In genomic region chr11:96966914-96967543, GRCm38 (mm10) we compare ENCODE assay signal across 9 mouse cellular contexts. TPM values are rescaled to one million over a fixed set of nuclear protein-coding genes. Genes with fewer than 3 reads are reported as not detected.
DNase-seq lines count a peak whose midpoint lies in the region; ATAC-seq and TF ChIP-seq lines count a peak whose summit lies in the region.
"Had no signal": no experiment of that assay in that cellular context is flagged by ENCODE, and none has a peak within 500 bp of the region (broad histone marks: within the 10 kb centered on the region; RNA-seq: fewer than 3 reads in every experiment).

No protein-coding gene starts in this region.

- no peaks in the 10 kb centered on the region for H3K9me3 ChIP-seq in erythroblast, embryonic 14.5 days (ENCODE audit: control insufficient read depth, low read length)
- no peaks in the 10 kb centered on the region for H3K9me3 ChIP-seq in heart, embryonic 10.5 days
- no peaks in the 10 kb centered on the region for H3K9me3 ChIP-seq in lung, postnatal 0 days (ENCODE audit: low read length)
- H3K9me3 ChIP-seq: G1E had no signal

- 81% methylated on average over 13 of the region's 13 CpGs for WGBS in heart, embryonic 10.5 days
- WGBS in lung, postnatal 0 days: 56% methylated on average over 13 of the region's 13 CpGs

- DNase-seq in 416B (ENCODE audit: low read depth): peak; percentile 91
- no peak for DNase-seq in heart, embryonic 10.5 days (ENCODE audit: low spot score)
- DNase-seq in lung, postnatal 0 days (ENCODE audit: low spot score): peak; percentile 85
- no peak for DNase-seq in cerebellum, adult 9-10 months
- DNase-seq in cerebellum, adult 11 months: no peak
- DNase-seq in embryo, embryonic 10.5 days (ENCODE audit: low spot score): no peak

- peaks cover 91% of the 10 kb centered on the region for H3K36me3 ChIP-seq in erythroblast, embryonic 14.5 days (ENCODE audit: control insufficient read depth)
- H3K36me3 ChIP-seq in heart, embryonic 10.5 days: peaks cover 14% of the 10 kb centered on the region
- H3K36me3 ChIP-seq in lung, postnatal 0 days (ENCODE audit: insufficient read depth, low read length): no peaks in the 10 kb centered on the region

- TF ChIP-seq CTCF in lung, postnatal 0 days (IDR thresholded peaks at IDR 0.05): no peak

- H3K27ac ChIP-seq in heart, embryonic 10.5 days: peak overlapping the region; percentile 59
- H3K27ac ChIP-seq in lung, postnatal 0 days (ENCODE audit: low read length): peak overlapping the region; percentile 82

- H3K9ac ChIP-seq in lung, postnatal 0 days (replicated peaks; ENCODE audit: low read depth): 0 out of 2 replicates have a peak overlapping the region, but pooled peaks have one; percentile 5

- H3K27me3 ChIP-seq in erythroblast, embryonic 14.5 days (ENCODE audit: control insufficient read depth): no peaks in the 10 kb centered on the region
- no peaks in the 10 kb centered on the region for H3K27me3 ChIP-seq in heart, embryonic 10.5 days (ENCODE audit: insufficient read depth, poor library complexity, severe bottlenecking)
- H3K27me3 ChIP-seq in lung, postnatal 0 days (replicated peaks; ENCODE audit: insufficient read depth, low read length): no peaks in the 10 kb centered on the region

- 0 out of 2 replicates have a peak, but pooled peaks have one; percentile 11 for TF ChIP-seq EP300 in lung, postnatal 0 days (IDR thresholded peaks at IDR 0.05)

- peak overlapping the region; percentile 51 for H3K4me3 ChIP-seq in erythroblast, embryonic 14.5 days (replicated peaks)
- peak overlapping the region; percentile 8; the same call in 1 of the 2 replicates for H3K4me3 ChIP-seq in heart, embryonic 10.5 days
- no peak overlapping the region for H3K4me3 ChIP-seq in lung, postnatal 0 days (ENCODE audit: low read depth, low read length)

- peak overlapping the region; percentile 45 for H3K4me2 ChIP-seq in lung, postnatal 0 days (replicated peaks; ENCODE audit: low read depth, low read length)

- no peak for ATAC-seq in erythroblast, adult 5-6 weeks (replicated peaks; ENCODE audit: low FRiP score, poor library complexity, severe bottlenecking)
- ATAC-seq in lung, postnatal 0 days: peak; percentile 39

- H3K4me1 ChIP-seq in erythroblast, embryonic 14.5 days (ENCODE audit: control insufficient read depth): peaks cover 91% of the 10 kb centered on the region
- peaks cover 64% of the 10 kb centered on the region for H3K4me1 ChIP-seq in heart, embryonic 10.5 days
- peaks cover 40% of the 10 kb centered on the region for H3K4me1 ChIP-seq in lung, postnatal 0 days (ENCODE audit: insufficient read depth, low read depth, low read length)

RNA-seq across cellular contexts. Expression of gene Sp2, which starts 15.7 kb away (rescaled TPM):
- 16.7 and 23.0 TPM in 2 replicates for polyA plus RNA-seq in erythroblast, embryonic 14.5 days (2012)
- 16.1 and 17.1 TPM in 2 replicates for total RNA-seq in erythroblast, adult 5-6 weeks (2015; ENCODE audit: low replicate concordance)
- 4.4 and 6.1 TPM in 2 replicates for total RNA-seq in erythroblast, adult 5-6 weeks (2017; ENCODE audit: low replicate concordance)
- 20.1 and 21.9 TPM in 2 replicates for polyA plus RNA-seq in heart, embryonic 10.5 days (2016; fragmentation: Nextera tagmentation; extraction: Ambion mirVana)
- polyA plus RNA-seq in lung, postnatal 0 days (2015; fragmentation: Nextera tagmentation; extraction: Ambion mirVana): 9.1 and 10.6 TPM in 2 replicates

RNA-seq across cellular contexts. Expression of gene Pnpo, which starts 23.2 kb away (rescaled TPM):
- polyA plus RNA-seq in erythroblast, embryonic 14.5 days (2012): 42.1 and 83.7 TPM in 2 replicates
- 231 and 288 TPM in 2 replicates for total RNA-seq in erythroblast, adult 5-6 weeks (2015; ENCODE audit: low replicate concordance)
- total RNA-seq in erythroblast, adult 5-6 weeks (2017; ENCODE audit: low replicate concordance): 381 and 405 TPM in 2 replicates
- polyA plus RNA-seq in heart, embryonic 10.5 days (2016; fragmentation: Nextera tagmentation; extraction: Ambion mirVana): 69.3 and 72.6 TPM in 2 replicates
- polyA plus RNA-seq in lung, postnatal 0 days (2015; fragmentation: Nextera tagmentation; extraction: Ambion mirVana): 28.7 and 30.0 TPM in 2 replicates

RNA-seq across cellular contexts. Expression of gene Prr15l, which starts 39.1 kb away (rescaled TPM):
- 0.95 and 3.0 TPM in 2 replicates for polyA plus RNA-seq in erythroblast, embryonic 14.5 days (2012)
- not detected in 2 replicates for total RNA-seq in erythroblast, adult 5-6 weeks (2015; ENCODE audit: low replicate concordance)
- 0.94 and 1.3 TPM in 2 replicates for total RNA-seq in erythroblast, adult 5-6 weeks (2017; ENCODE audit: low replicate concordance)
- polyA plus RNA-seq in heart, embryonic 10.5 days (2016; fragmentation: Nextera tagmentation; extraction: Ambion mirVana): 0.90 and 1.5 TPM in 2 replicates
- 126 and 127 TPM in 2 replicates for polyA plus RNA-seq in lung, postnatal 0 days (2015; fragmentation: Nextera tagmentation; extraction: Ambion mirVana)

RNA-seq across cellular contexts. Expression of gene Sp6, which starts 46.2 kb away (rescaled TPM):
- not detected in 2 replicates for polyA plus RNA-seq in erythroblast, embryonic 14.5 days (2012)
- not detected in 2 replicates for total RNA-seq in erythroblast, adult 5-6 weeks (2015; ENCODE audit: low replicate concordance)
- not detected in 2 replicates for total RNA-seq in erythroblast, adult 5-6 weeks (2017; ENCODE audit: low replicate concordance)
- 0.47 and 2.3 TPM in 2 replicates for polyA plus RNA-seq in heart, embryonic 10.5 days (2016; fragmentation: Nextera tagmentation; extraction: Ambion mirVana)
- 0.56 and 0.81 TPM in 2 replicates for polyA plus RNA-seq in lung, postnatal 0 days (2015; fragmentation: Nextera tagmentation; extraction: Ambion mirVana)
- polyA plus RNA-seq: G1E had no signal

RNA-seq across cellular contexts. Expression of gene Cdk5rap3, which starts 50.7 kb away (rescaled TPM):
- 2.9 and 4.8 TPM in 2 replicates for polyA plus RNA-seq in erythroblast, embryonic 14.5 days (2012)
- 6.1 and 8.6 TPM in 2 replicates for total RNA-seq in erythroblast, adult 5-6 weeks (2015; ENCODE audit: low replicate concordance)
- 6.8 and 17.3 TPM in 2 replicates for total RNA-seq in erythroblast, adult 5-6 weeks (2017; ENCODE audit: low replicate concordance)
- 68.3 and 84.3 TPM in 2 replicates for polyA plus RNA-seq in heart, embryonic 10.5 days (2016; fragmentation: Nextera tagmentation; extraction: Ambion mirVana)
- 46.4 and 48.0 TPM in 2 replicates for polyA plus RNA-seq in lung, postnatal 0 days (2015; fragmentation: Nextera tagmentation; extraction: Ambion mirVana)

Comparison
In these comparisons a context has a peak if more than half of its experiments do, and no peak if none do; other contexts are left out.
1. DNase-seq: peak in 416B (single experiment) and lung, postnatal 0 days (single experiment); none in heart, embryonic 10.5 days (single experiment), cerebellum, adult 9-10 months (single experiment), cerebellum, adult 11 months (single experiment) and embryo, embryonic 10.5 days (single experiment).
2. RNA of gene Prr15l, which starts 39.1 kb away (polyA plus RNA-seq): 126 to 127 TPM in lung, postnatal 0 days; 0.95 to 3.0 TPM in erythroblast, embryonic 14.5 days and 0.90 to 1.5 TPM in heart, embryonic 10.5 days; every median in the first group is over 10 times any median in the second.